Mouse (Mus musculus): ENCODE measurements around the gene Nms.

The Nms gene

GRCm38 (mm10) chr1:38938849-38939248 lies at the start of gene Nms:
TSS of gene Nms (plus strand) at chr1:38939149.
- no peak for ATAC-seq (ENCODE audit: insufficient number of reproducible peaks, low FRiP score, low TSS enrichment)

GRCm38 (mm10) chr1:38891444-38891843 lies 47.5 kb upstream of the Nms start:
- no peak for ATAC-seq (ENCODE audit: insufficient number of reproducible peaks, low FRiP score, low TSS enrichment)

GRCm38 (mm10) chr1:38893081-38893480 lies 45.9 kb upstream of the Nms start:
- no peak for ATAC-seq (ENCODE audit: insufficient number of reproducible peaks, low FRiP score, low TSS enrichment)

- ATAC-seq (ENCODE audit: insufficient number of reproducible peaks, low FRiP score, low TSS enrichment): peak; percentile 88
These were observed 41.3 kb upstream of the Nms start, which contains the start of gene Chst10 for GRCm38 (mm10) chr1:38897431-38898248. TSS of gene Chst10 (minus strand) at chr1:38898161.

GRCm38 (mm10) chr1:38902571-38902970 lies 36.4 kb upstream of the Nms start:
- no peak for ATAC-seq (ENCODE audit: insufficient number of reproducible peaks, low FRiP score, low TSS enrichment)

GRCm38 (mm10) chr1:38903985-38904384 lies 35.0 kb upstream of the Nms start:
- no peak for ATAC-seq (ENCODE audit: insufficient number of reproducible peaks, low FRiP score, low TSS enrichment)

GRCm38 (mm10) chr1:38928996-38929395 lies 10.0 kb upstream of the Nms start:
- no peak for ATAC-seq (ENCODE audit: insufficient number of reproducible peaks, low FRiP score, low TSS enrichment)

- no peak for ATAC-seq (ENCODE audit: insufficient number of reproducible peaks, low FRiP score, low TSS enrichment)
These were observed 9.5 kb upstream of the Nms start for GRCm38 (mm10) chr1:38929468-38929867.

- ATAC-seq (ENCODE audit: insufficient number of reproducible peaks, low FRiP score, low TSS enrichment): no peak
These were observed 8.2 kb upstream of the Nms start for GRCm38 (mm10) chr1:38930767-38931166.

GRCm38 (mm10) chr1:38934668-38935067 lies 4.3 kb upstream of the Nms start:
- 0 out of 2 replicates have a peak, but pooled peaks have one; percentile 31 for ATAC-seq (ENCODE audit: insufficient number of reproducible peaks, low FRiP score, low TSS enrichment)

- ATAC-seq (ENCODE audit: insufficient number of reproducible peaks, low FRiP score, low TSS enrichment): peak; percentile 52; the same call in 1 of the 2 replicates
These were observed 2.2 kb upstream of the Nms start for GRCm38 (mm10) chr1:38936780-38937179.

- ATAC-seq (ENCODE audit: insufficient number of reproducible peaks, low FRiP score, low TSS enrichment): no peak
These were observed 659 bp downstream of the Nms start for GRCm38 (mm10) chr1:38939608-38940007.

GRCm38 (mm10) chr1:38956457-38956856 lies 17.5 kb downstream of the Nms start:
- no peak for ATAC-seq (ENCODE audit: insufficient number of reproducible peaks, low FRiP score, low TSS enrichment)

GRCm38 (mm10) chr1:38969116-38969515 lies 30.2 kb downstream of the Nms start:
- no peak for ATAC-seq (ENCODE audit: insufficient number of reproducible peaks, low FRiP score, low TSS enrichment)

GRCm38 (mm10) chr1:38971712-38972111 lies 32.8 kb downstream of the Nms start:
- no peak for ATAC-seq (ENCODE audit: insufficient number of reproducible peaks, low FRiP score, low TSS enrichment)

GRCm38 (mm10) chr1:38972986-38973592 lies 34.1 kb downstream of the Nms start:
- no peak for ATAC-seq (ENCODE audit: insufficient number of reproducible peaks, low FRiP score, low TSS enrichment)

- no peak for ATAC-seq (ENCODE audit: insufficient number of reproducible peaks, low FRiP score, low TSS enrichment)
These were observed 41.0 kb downstream of the Nms start for GRCm38 (mm10) chr1:38979953-38980352.

GRCm38 (mm10) chr1:38983870-38984269 lies 44.9 kb downstream of the Nms start:
- no peak for ATAC-seq (ENCODE audit: insufficient number of reproducible peaks, low FRiP score, low TSS enrichment)

- ATAC-seq (ENCODE audit: insufficient number of reproducible peaks, low FRiP score, low TSS enrichment): no peak
These were observed 46.4 kb downstream of the Nms start, which contains the start of gene Pdcl3 for GRCm38 (mm10) chr1:38985308-38985707. TSS of gene Pdcl3 (plus strand) at chr1:38985608.

- ATAC-seq (ENCODE audit: insufficient number of reproducible peaks, low FRiP score, low TSS enrichment): peak; percentile 99
These were observed 48.3 kb downstream of the Nms start for GRCm38 (mm10) chr1:38987080-38987864.

GRCm38 (mm10) chr1:38987865-38988211 lies 48.9 kb downstream of the Nms start:
- peak; percentile 84 for ATAC-seq (ENCODE audit: insufficient number of reproducible peaks, low FRiP score, low TSS enrichment)
